Mouse (Mus musculus): ENCODE results near the gene AI182371.

DNA sequence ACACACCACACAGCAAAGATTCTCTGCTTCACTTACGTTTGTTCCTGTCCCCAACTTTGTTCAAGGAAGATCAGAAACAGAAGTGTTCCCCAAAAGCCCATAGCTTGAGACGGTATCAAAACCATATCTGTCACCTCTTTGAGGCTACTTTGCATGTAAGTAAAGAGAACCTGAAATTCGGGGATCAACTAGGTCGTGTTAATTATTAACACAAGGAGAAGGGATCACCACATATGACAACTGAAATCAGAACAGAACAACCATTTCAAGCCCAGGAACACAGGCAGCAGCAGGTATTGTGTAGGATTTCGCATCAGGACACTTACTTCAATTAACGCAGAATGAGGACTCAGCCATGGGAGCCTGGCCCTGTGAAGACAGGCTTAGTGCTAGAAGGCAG lies 814 bp downstream of the AI182371 start:
- TF ChIP-seq CTCF (IDR thresholded peaks at IDR 0.05; ENCODE audit: low read depth), result no peak
- no peak for TF ChIP-seq EP300 (IDR thresholded peaks at IDR 0.05; ENCODE audit: low read depth)

Data from heart, postnatal 0 days (tissue).